Mouse (Mus musculus) heart, embryonic 10.5 days (tissue): Measurements from ENCODE around the gene 1810055G02Rik. TPM values are rescaled to one million over a fixed set of nuclear protein-coding genes. Genes with fewer than 3 reads are reported as not detected.

Experiments used
- DNase-seq: peaks from one replicate; pipeline ENCODE4 v3.0.0-alpha.2; 2017; ENCODE audit warnings: low spot score
- H3K27ac ChIP-seq: fragments of 300-500 bp; sonication (generic); 2 replicates; pipeline ENCODE4 v1.5.1; 2016; ENCODE audit warnings: mild to moderate bottlenecking
- H3K27me3 ChIP-seq: fragments of 300-500 bp; sonication (generic); 2 replicates; pipeline ENCODE4 v1.6.1; 2016; ENCODE audit warnings: mild to moderate bottlenecking; ENCODE audit not compliant: poor library complexity, insufficient read depth, severe bottlenecking
- H3K36me3 ChIP-seq: fragments of 300-500 bp; sonication (generic); 2 replicates; pipeline ENCODE4 v1.6.1; 2016; ENCODE audit warnings: mild to moderate bottlenecking, moderate library complexity
- H3K4me1 ChIP-seq: fragments of 300-500 bp; sonication (generic); 2 replicates; pipeline ENCODE4 v1.6.1; 2016; ENCODE audit warnings: mild to moderate bottlenecking
- H3K4me3 ChIP-seq: fragments of 300-500 bp; sonication (generic); 2 replicates; pipeline ENCODE4 v1.5.1; 2016; ENCODE audit warnings: mild to moderate bottlenecking, moderate library complexity
- H3K9me3 ChIP-seq: fragments of 300-500 bp; sonication (generic); 2 replicates; pipeline ENCODE4 v1.6.1; 2016; ENCODE audit warnings: mild to moderate bottlenecking, moderate library complexity
- WGBS: fragments of 180-500 bp; shearing (Covaris S2); methylation state at CpG from one replicate; pipeline ENCODE4 v1.1.7; 2016; 5-methylcytosine and 5-hydroxymethylcytosine counted together
- polyA plus RNA-seq: library from polyadenylated mRNA; unstranded; fragments of >200 nt; fragmentation: Nextera tagmentation; extraction: Ambion mirVana; gene quantifications from 2 replicates; pipeline ENCODE4 v1.2.1, GENCODE M21; 2016

1810055G02Rik gene
- polyA plus RNA-seq, 1 experiment from 2014 or later = 38.8 TPM

GRCm38 (mm10) chr19:3684957-3685580 is 23.0 kb upstream of the 1810055G02Rik start:
- H3K27ac ChIP-seq = peak overlapping the region; percentile 96
- H3K4me1 ChIP-seq = peaks cover 62% of the 10 kb centered on the region
- peak overlapping the region; percentile 96 for H3K4me3 ChIP-seq
- H3K9me3 ChIP-seq = no peaks in the 10 kb centered on the region
- no peaks in the 10 kb centered on the region for H3K36me3 ChIP-seq
- no peaks in the 10 kb centered on the region for H3K27me3 ChIP-seq
- WGBS = 16% methylated on average over 11 of the region's 11 CpGs
- DNase-seq = no peak

GRCm38 (mm10) chr19:3685611-3686214 is 22.4 kb upstream of the 1810055G02Rik start:
- peaks cover 56% of the 10 kb centered on the region for H3K4me1 ChIP-seq
- peak; percentile 79 for DNase-seq
- peak overlapping the region; percentile 96 for H3K4me3 ChIP-seq
- under 1% methylated on average over 45 of the region's 45 CpGs for WGBS
- H3K36me3 ChIP-seq = no peaks in the 10 kb centered on the region
- no peaks in the 10 kb centered on the region for H3K27me3 ChIP-seq
- no peaks in the 10 kb centered on the region for H3K9me3 ChIP-seq
- H3K27ac ChIP-seq = peak overlapping the region; percentile 96

GRCm38 (mm10) chr19:3686215-3686894 is 21.7 kb upstream of the 1810055G02Rik start, which contains the start of gene Lrp5:
Gene Lrp5 (minus strand): TSS chr19:3686564.
- 2% methylated on average over 83 of the region's 83 CpGs for WGBS
- DNase-seq = no peak
- peaks cover 49% of the 10 kb centered on the region for H3K4me1 ChIP-seq

GRCm38 (mm10) chr19:3687676-3688171 is 20.4 kb upstream of the 1810055G02Rik start:
- Histone ChIP-seq H3K27ac (peak overlapping the region; percentile 96), H3K4me3 (no peak overlapping the region; the same call in 1 of the 2 replicates), H3K4me1 (peaks cover 40% of the 10 kb centered on the region), H3K36me3 (no peaks in the 10 kb centered on the region), H3K9me3 (no peaks in the 10 kb centered on the region), H3K27me3 (no peaks in the 10 kb centered on the region)
- 19% methylated on average over 5 of the region's 5 CpGs for WGBS
- DNase-seq = peak; percentile 81

More at GRCm38 (mm10) chr19:3686215-3686894, 21.7 kb upstream of the 1810055G02Rik start, which contains the start of gene Lrp5:
- Histone ChIP-seq H3K27me3 (no peaks in the 10 kb centered on the region), H3K9me3 (no peaks in the 10 kb centered on the region), H3K4me3 (peak within 1 kb of the TSS; percentile 96), H3K36me3 (no peaks in the 10 kb centered on the region), H3K27ac (peak within 1 kb of the TSS; percentile 96)

GRCm38 (mm10) chr19:3691337-3691736 is 16.8 kb upstream of the 1810055G02Rik start:
- no peak for DNase-seq
- H3K27me3 ChIP-seq = no peaks in the 10 kb centered on the region
- H3K9me3 ChIP-seq = no peaks in the 10 kb centered on the region
- H3K4me1 ChIP-seq = peaks cover 18% of the 10 kb centered on the region
- 79% methylated on average over 5 of the region's 5 CpGs for WGBS
- H3K27ac ChIP-seq = no peak overlapping the region
- no peaks in the 10 kb centered on the region for H3K36me3 ChIP-seq
- no peak overlapping the region for H3K4me3 ChIP-seq

- Histone ChIP-seq H3K27me3 (no peaks in the 10 kb centered on the region), H3K4me3 (no peak overlapping the region), H3K9me3 (no peaks in the 10 kb centered on the region), H3K27ac (no peak overlapping the region), H3K4me1 (peaks cover 6% of the 10 kb centered on the region), H3K36me3 (no peaks in the 10 kb centered on the region)
- DNase-seq = no peak
- 47% methylated on average over 6 of the region's 6 CpGs for WGBS
These were observed 15.5 kb upstream of the 1810055G02Rik start for GRCm38 (mm10) chr19:3692414-3693145.

GRCm38 (mm10) chr19:3694476-3694875 is 13.6 kb upstream of the 1810055G02Rik start:
- no peak overlapping the region for H3K4me3 ChIP-seq
- 78% methylated on average over 2 of the region's 2 CpGs for WGBS
- no peaks in the 10 kb centered on the region for H3K27me3 ChIP-seq
- H3K27ac ChIP-seq = no peak overlapping the region
- no peaks in the 10 kb centered on the region for H3K9me3 ChIP-seq
- no peak for DNase-seq
- H3K4me1 ChIP-seq = no peaks in the 10 kb centered on the region
- no peaks in the 10 kb centered on the region for H3K36me3 ChIP-seq

- no peak overlapping the region for H3K4me3 ChIP-seq
- WGBS = 86% methylated on average over 3 of the region's 3 CpGs
- no peaks in the 10 kb centered on the region for H3K27me3 ChIP-seq
- no peaks in the 10 kb centered on the region for H3K9me3 ChIP-seq
- no peak for DNase-seq
- H3K36me3 ChIP-seq = no peaks in the 10 kb centered on the region
- no peak overlapping the region for H3K27ac ChIP-seq
- no peaks in the 10 kb centered on the region for H3K4me1 ChIP-seq
These were observed 13.1 kb upstream of the 1810055G02Rik start for GRCm38 (mm10) chr19:3695006-3695405.

- Histone ChIP-seq H3K36me3 (no peaks in the 10 kb centered on the region), H3K9me3 (no peaks in the 10 kb centered on the region), H3K4me3 (no peak overlapping the region), H3K4me1 (no peaks in the 10 kb centered on the region), H3K27me3 (peaks cover 2% of the 10 kb centered on the region; the same call in 1 of the 2 replicates), H3K27ac (no peak overlapping the region)
- WGBS = 79% methylated on average over 4 of the region's 4 CpGs
- DNase-seq = no peak
These were observed 12.6 kb upstream of the 1810055G02Rik start for GRCm38 (mm10) chr19:3695471-3695870.

- H3K9me3 ChIP-seq = no peaks in the 10 kb centered on the region
- no peaks in the 10 kb centered on the region for H3K36me3 ChIP-seq
- WGBS = 90% methylated on average over 8 of the region's 8 CpGs
- no peak overlapping the region for H3K27ac ChIP-seq
- DNase-seq = no peak
- peaks cover 5% of the 10 kb centered on the region; the same call in 1 of the 2 replicates for H3K27me3 ChIP-seq
- H3K4me1 ChIP-seq = no peaks in the 10 kb centered on the region
- H3K4me3 ChIP-seq = no peak overlapping the region
These were observed 12.1 kb upstream of the 1810055G02Rik start for GRCm38 (mm10) chr19:3695976-3696375.

GRCm38 (mm10) chr19:3698035-3698434 is 10.1 kb upstream of the 1810055G02Rik start:
- H3K27ac ChIP-seq = no peak overlapping the region
- no peaks in the 10 kb centered on the region for H3K36me3 ChIP-seq
- no peak for DNase-seq
- H3K9me3 ChIP-seq = no peaks in the 10 kb centered on the region
- H3K27me3 ChIP-seq = peaks cover 5% of the 10 kb centered on the region; the same call in 1 of the 2 replicates
- H3K4me1 ChIP-seq = no peaks in the 10 kb centered on the region
- WGBS = 83% methylated on average over 7 of the region's 7 CpGs
- no peak overlapping the region for H3K4me3 ChIP-seq
